Mouse (Mus musculus): ENCODE data around the gene Hist1h1e. TPM values are rescaled to one million over a fixed set of nuclear protein-coding genes. Genes with fewer than 3 reads are reported as not detected.

Hist1h1e gene
- polyA plus RNA-seq, 1 experiment from 2014 or later: 17.2 TPM

Small RNA genes within 50 kb of the gene (microRNA-seq; reads per million reads assigned to microRNA genes)
- gene Gm44359: not detected
- gene Gm44394: not detected

Other genes with a start within 250 kb of the Hist1h1e start
- 11.9 and 13.9 TPM in 2 replicates for gene Abt1, start 198.7 kb downstream of the Hist1h1e start, polyA plus RNA-seq (2015; fragmentation: Nextera tagmentation; extraction: Ambion mirVana)
- 0.18 and 0.22 TPM in 2 replicates for gene Btn1a1, start 156.7 kb downstream of the Hist1h1e start, polyA plus RNA-seq (2015; fragmentation: Nextera tagmentation; extraction: Ambion mirVana)
- gene Btn2a2, start 133.7 kb downstream of the Hist1h1e start, polyA plus RNA-seq (2015; fragmentation: Nextera tagmentation; extraction: Ambion mirVana): 0.61 and 0.67 TPM in 2 replicates
- gene Hist1h4h, start 91.5 kb downstream of the Hist1h1e start, polyA plus RNA-seq (2015; fragmentation: Nextera tagmentation; extraction: Ambion mirVana): 4.8 and 6.3 TPM in 2 replicates
- gene Hist1h2af, start 88.7 kb downstream of the Hist1h1e start, polyA plus RNA-seq (2015; fragmentation: Nextera tagmentation; extraction: Ambion mirVana): 4.1 and 7.5 TPM in 2 replicates
- gene Hist1h3g, start 87.1 kb downstream of the Hist1h1e start, polyA plus RNA-seq (2015; fragmentation: Nextera tagmentation; extraction: Ambion mirVana): 3.4 and 5.4 TPM in 2 replicates
- 0.77 and 0.83 TPM in 2 replicates for gene Hist1h2bh, start 79.2 kb downstream of the Hist1h1e start, polyA plus RNA-seq (2015; fragmentation: Nextera tagmentation; extraction: Ambion mirVana)
- 1.1 TPM in 1 of 2 replicates, not detected in the other for gene Hist1h3f, start 78.5 kb downstream of the Hist1h1e start, polyA plus RNA-seq (2015; fragmentation: Nextera tagmentation; extraction: Ambion mirVana)
- gene Hist1h4f, start 70.9 kb downstream of the Hist1h1e start, polyA plus RNA-seq (2015; fragmentation: Nextera tagmentation; extraction: Ambion mirVana): 0.65 and 0.95 TPM in 2 replicates
- 0.32 and 0.51 TPM in 2 replicates for gene Hist1h1d, start 69.3 kb downstream of the Hist1h1e start, polyA plus RNA-seq (2015; fragmentation: Nextera tagmentation; extraction: Ambion mirVana)
- 2.1 and 4.8 TPM in 2 replicates for gene Hist1h3e, start 60.2 kb downstream of the Hist1h1e start, polyA plus RNA-seq (2015; fragmentation: Nextera tagmentation; extraction: Ambion mirVana)
- 68.7 and 88.5 TPM in 2 replicates for gene Hist1h2ae, start 51.3 kb downstream of the Hist1h1e start, polyA plus RNA-seq (2015; fragmentation: Nextera tagmentation; extraction: Ambion mirVana)
- gene Hist1h2bg, start 51.2 kb downstream of the Hist1h1e start, polyA plus RNA-seq (2015; fragmentation: Nextera tagmentation; extraction: Ambion mirVana): 5.5 and 6.0 TPM in 2 replicates
- gene Hist1h2bf, start 48.4 kb downstream of the Hist1h1e start, polyA plus RNA-seq (2015; fragmentation: Nextera tagmentation; extraction: Ambion mirVana): 2.9 and 5.8 TPM in 2 replicates
- 0.89 and 2.3 TPM in 2 replicates for gene Hist1h2ad, start 48.2 kb downstream of the Hist1h1e start, polyA plus RNA-seq (2015; fragmentation: Nextera tagmentation; extraction: Ambion mirVana)
- 5.8 and 6.5 TPM in 2 replicates for gene Hist1h3d, start 46.8 kb downstream of the Hist1h1e start, polyA plus RNA-seq (2015; fragmentation: Nextera tagmentation; extraction: Ambion mirVana)
- 75.2 and 108 TPM in 2 replicates for gene Hist1h4d, start 41.0 kb downstream of the Hist1h1e start, polyA plus RNA-seq (2015; fragmentation: Nextera tagmentation; extraction: Ambion mirVana)
- gene Hist1h2be, start 1.4 kb downstream of the Hist1h1e start, polyA plus RNA-seq (2015; fragmentation: Nextera tagmentation; extraction: Ambion mirVana): 1.9 and 2.1 TPM in 2 replicates
- gene Hist1h2ac, start 61.4 kb upstream of the Hist1h1e start, polyA plus RNA-seq (2015; fragmentation: Nextera tagmentation; extraction: Ambion mirVana): 0.76 and 0.78 TPM in 2 replicates
- gene Hist1h2bc, start 61.6 kb upstream of the Hist1h1e start, polyA plus RNA-seq (2015; fragmentation: Nextera tagmentation; extraction: Ambion mirVana): 47.2 and 57.0 TPM in 2 replicates
- 0.20 TPM in 1 of 2 replicates, not detected in the other for gene Hist1h1t, start 73.3 kb upstream of the Hist1h1e start, polyA plus RNA-seq (2015; fragmentation: Nextera tagmentation; extraction: Ambion mirVana)
- 3.2 and 4.0 TPM in 2 replicates for gene Hist1h4c, start 75.9 kb upstream of the Hist1h1e start, polyA plus RNA-seq (2015; fragmentation: Nextera tagmentation; extraction: Ambion mirVana)
- 7.3 and 10.3 TPM in 2 replicates for gene Hfe, start 88.3 kb upstream of the Hist1h1e start, polyA plus RNA-seq (2015; fragmentation: Nextera tagmentation; extraction: Ambion mirVana)
- gene Hist1h1c, start 116.2 kb upstream of the Hist1h1e start, polyA plus RNA-seq (2015; fragmentation: Nextera tagmentation; extraction: Ambion mirVana): 28.0 and 31.1 TPM in 2 replicates
- gene Hist1h3c, start 123.0 kb upstream of the Hist1h1e start, polyA plus RNA-seq (2015; fragmentation: Nextera tagmentation; extraction: Ambion mirVana): 5.8 and 6.6 TPM in 2 replicates
- 2.0 and 2.1 TPM in 2 replicates for gene Hist1h2bb, start 124.2 kb upstream of the Hist1h1e start, polyA plus RNA-seq (2015; fragmentation: Nextera tagmentation; extraction: Ambion mirVana)
- 23.3 and 37.2 TPM in 2 replicates for gene Hist1h2ab, start 128.6 kb upstream of the Hist1h1e start, polyA plus RNA-seq (2015; fragmentation: Nextera tagmentation; extraction: Ambion mirVana)
- 4.0 and 12.0 TPM in 2 replicates for gene Hist1h3b, start 129.7 kb upstream of the Hist1h1e start, polyA plus RNA-seq (2015; fragmentation: Nextera tagmentation; extraction: Ambion mirVana)
- 4.1 and 4.5 TPM in 2 replicates for gene Hist1h4b, start 134.5 kb upstream of the Hist1h1e start, polyA plus RNA-seq (2015; fragmentation: Nextera tagmentation; extraction: Ambion mirVana)
- gene Hist1h4a, start 138.7 kb upstream of the Hist1h1e start, polyA plus RNA-seq (2015; fragmentation: Nextera tagmentation; extraction: Ambion mirVana): 0.33 and 0.60 TPM in 2 replicates
- 3.1 and 7.2 TPM in 2 replicates for gene Hist1h3a, start 139.8 kb upstream of the Hist1h1e start, polyA plus RNA-seq (2015; fragmentation: Nextera tagmentation; extraction: Ambion mirVana)
- 0.74 and 2.1 TPM in 2 replicates for gene Hist1h1a, start 141.1 kb upstream of the Hist1h1e start, polyA plus RNA-seq (2015; fragmentation: Nextera tagmentation; extraction: Ambion mirVana)
- not detected in 2 replicates for gene Trim38, start 147.4 kb upstream of the Hist1h1e start, polyA plus RNA-seq (2015; fragmentation: Nextera tagmentation; extraction: Ambion mirVana)
- not detected in 2 replicates for gene Slc17a2, start 184.4 kb upstream of the Hist1h1e start, polyA plus RNA-seq (2015; fragmentation: Nextera tagmentation; extraction: Ambion mirVana)
- gene Slc17a3, start 216.9 kb upstream of the Hist1h1e start, polyA plus RNA-seq (2015; fragmentation: Nextera tagmentation; extraction: Ambion mirVana): 0.27 and 0.61 TPM in 2 replicates
- gene Slc17a1, start 245.2 kb upstream of the Hist1h1e start, polyA plus RNA-seq (2015; fragmentation: Nextera tagmentation; extraction: Ambion mirVana): not detected in 2 replicates

Measured in limb, embryonic 15.5 days (tissue).